Mouse (Mus musculus) forebrain, embryonic 15.5 days (tissue): ENCODE measurements around the gene Sdcbp2. TPM values are rescaled to one million over a fixed set of nuclear protein-coding genes. Genes with fewer than 3 reads are reported as not detected.
A peak's percentile ranks its signal among the peaks of the same experiment; 100 is the strongest.

Experiments used
- ATAC-seq: fragments of 200-750 bp; cut with Nextera tagmentation; replicated peaks from 2 replicates; pipeline ENCODE4 v1.8.0; 2017; ENCODE audit warnings: mild to moderate bottlenecking, moderate TSS enrichment, moderate library complexity
- H3K27ac ChIP-seq: fragments of 300-500 bp; sonication (generic); replicated peaks from 2 replicates; pipeline ENCODE4 v1.5.1; 2015; ENCODE audit warnings: mild to moderate bottlenecking, inconsistent platforms
- H3K27me3 ChIP-seq: fragments of 300-500 bp; sonication (generic); 2 replicates; pipeline ENCODE4 v1.6.1; 2015; ENCODE audit warnings: inconsistent platforms
- H3K36me3 ChIP-seq: fragments of 300-500 bp; sonication (generic); 2 replicates; pipeline ENCODE4 v1.6.1; 2015; ENCODE audit warnings: mild to moderate bottlenecking, inconsistent platforms
- H3K4me1 ChIP-seq: fragments of 300-500 bp; sonication (generic); 2 replicates; pipeline ENCODE4 v1.6.1; 2015; ENCODE audit warnings: inconsistent platforms
- H3K4me2 ChIP-seq: fragments of 300-500 bp; sonication (generic); replicated peaks from 2 replicates; pipeline ENCODE4 v1.6.1; 2015; ENCODE audit warnings: mild to moderate bottlenecking, inconsistent platforms
- H3K4me3 ChIP-seq: fragments of 300-500 bp; sonication (generic); 2 replicates; pipeline ENCODE4 v1.5.1; 2015; ENCODE audit warnings: mild to moderate bottlenecking, inconsistent platforms
- H3K9ac ChIP-seq: fragments of 300-500 bp; sonication (generic); replicated peaks from 2 replicates; pipeline ENCODE4 v1.6.1; 2015; ENCODE audit warnings: mild to moderate bottlenecking, inconsistent platforms
- H3K9me3 ChIP-seq: fragments of 300-500 bp; sonication (generic); 2 replicates; pipeline ENCODE4 v1.6.1; 2016; ENCODE audit warnings: inconsistent platforms
- WGBS: fragments of 180-500 bp; shearing (Covaris S2); methylation state at CpG from one replicate; pipeline ENCODE4 v1.1.7; 2015; ENCODE audit warnings: mixed read lengths; 5-methylcytosine and 5-hydroxymethylcytosine counted together
- polyA plus RNA-seq: library from polyadenylated mRNA; unstranded; fragments of >200 nt; fragmentation: Nextera tagmentation; extraction: Ambion mirVana; gene quantifications from 2 replicates; pipeline ENCODE4 v1.2.1, GENCODE M21; 2015

Gene Sdcbp2
- polyA plus RNA-seq, 1 experiment from 2014 or later = 0.64 TPM

GRCm38 (mm10) chr2:151543063-151543895 lies 29.1 kb upstream of the Sdcbp2 start:
- H3K4me1 ChIP-seq = peaks cover 40% of the 10 kb centered on the region
- WGBS = under 1% methylated on average over 21 of the region's 21 CpGs
- H3K27me3 ChIP-seq = no peaks in the 10 kb centered on the region
- H3K27ac ChIP-seq = peak overlapping the region; percentile 83
- H3K9ac ChIP-seq = peak overlapping the region; percentile 85
- H3K9me3 ChIP-seq = no peaks in the 10 kb centered on the region
- peaks cover 22% of the 10 kb centered on the region for H3K36me3 ChIP-seq
- peak overlapping the region; percentile 59 for H3K4me3 ChIP-seq
- no peak; the same call in 1 of the 2 replicates for ATAC-seq
- H3K4me2 ChIP-seq = peak overlapping the region; percentile 64

DNA sequence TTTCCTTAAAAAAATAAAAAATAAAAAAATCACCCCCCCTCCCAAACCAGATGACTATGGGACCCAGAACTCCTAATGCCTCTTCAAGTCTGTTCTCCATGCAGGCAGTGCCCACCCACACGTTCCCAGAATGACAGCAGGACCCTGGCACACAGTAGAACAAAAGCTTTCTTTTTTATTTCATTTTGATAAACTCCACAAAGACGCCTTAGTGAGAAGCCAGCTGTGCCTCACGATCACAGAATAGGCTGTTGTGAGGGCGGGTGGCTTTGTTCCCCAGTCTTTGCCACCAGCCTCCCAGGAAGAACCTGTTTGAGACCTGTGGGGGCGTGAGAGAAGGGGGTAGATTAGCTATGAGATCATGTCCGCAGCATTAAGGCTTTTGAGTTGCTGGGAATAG lies 27.7 kb upstream of the Sdcbp2 start:
- peaks cover 27% of the 10 kb centered on the region for H3K36me3 ChIP-seq
- H3K4me1 ChIP-seq = peaks cover 45% of the 10 kb centered on the region
- no peaks in the 10 kb centered on the region for H3K27me3 ChIP-seq
- WGBS = 47% methylated on average over 6 of the region's 6 CpGs
- 0 out of 2 replicates have a peak overlapping the region, but pooled peaks have one; percentile 20 for H3K9ac ChIP-seq
- H3K4me2 ChIP-seq = peak overlapping the region; percentile 23
- H3K27ac ChIP-seq = no peak overlapping the region; the same call in 1 of the 2 replicates
- no peak overlapping the region for H3K4me3 ChIP-seq
- ATAC-seq = no peak
- H3K9me3 ChIP-seq = no peaks in the 10 kb centered on the region

- no peak for ATAC-seq
- 94% methylated on average over 4 of the region's 4 CpGs for WGBS
- Histone ChIP-seq H3K27me3 (no peaks in the 10 kb centered on the region), H3K4me1 (peaks cover 40% of the 10 kb centered on the region), H3K9ac (no peak overlapping the region), H3K27ac (no peak overlapping the region), H3K9me3 (no peaks in the 10 kb centered on the region), H3K4me2 (no peak overlapping the region), H3K36me3 (peaks cover 36% of the 10 kb centered on the region), H3K4me3 (no peak overlapping the region)
These were observed 25.9 kb upstream of the Sdcbp2 start for GRCm38 (mm10) chr2:151546571-151546970.

GRCm38 (mm10) chr2:151549615-151550121 lies 22.8 kb upstream of the Sdcbp2 start:
- peaks cover 20% of the 10 kb centered on the region for H3K4me1 ChIP-seq
- no peaks in the 10 kb centered on the region for H3K9me3 ChIP-seq
- H3K4me2 ChIP-seq = no peak overlapping the region
- H3K4me3 ChIP-seq = no peak overlapping the region
- WGBS = 91% methylated on average over 3 of the region's 3 CpGs
- no peak overlapping the region for H3K27ac ChIP-seq
- peaks cover 57% of the 10 kb centered on the region for H3K36me3 ChIP-seq
- no peak overlapping the region for H3K9ac ChIP-seq
- H3K27me3 ChIP-seq = no peaks in the 10 kb centered on the region
- ATAC-seq = no peak

- Histone ChIP-seq H3K36me3 (peaks cover 51% of the 10 kb centered on the region), H3K4me2 (no peak overlapping the region)
- ATAC-seq = no peak
These were observed 9.2 kb upstream of the Sdcbp2 start for GRCm38 (mm10) chr2:151562930-151563921.

GRCm38 (mm10) chr2:151564006-151564405 lies 8.4 kb upstream of the Sdcbp2 start:
- Histone ChIP-seq H3K4me3 (no peak overlapping the region), H3K9ac (no peak overlapping the region), H3K4me1 (no peaks in the 10 kb centered on the region), H3K27ac (no peak overlapping the region), H3K4me2 (no peak overlapping the region), H3K9me3 (no peaks in the 10 kb centered on the region), H3K27me3 (no peaks in the 10 kb centered on the region), H3K36me3 (peaks cover 44% of the 10 kb centered on the region)
- ATAC-seq = no peak
- 87% methylated on average over 1 of the region's 1 CpGs for WGBS

More at GRCm38 (mm10) chr2:151562930-151563921, 9.2 kb upstream of the Sdcbp2 start:
- Histone ChIP-seq H3K4me1 (no peaks in the 10 kb centered on the region), H3K9ac (no peak overlapping the region), H3K27ac (no peak overlapping the region), H3K9me3 (no peaks in the 10 kb centered on the region), H3K4me3 (no peak overlapping the region), H3K27me3 (no peaks in the 10 kb centered on the region)
- WGBS = 85% methylated on average over 7 of the region's 7 CpGs

DNA sequence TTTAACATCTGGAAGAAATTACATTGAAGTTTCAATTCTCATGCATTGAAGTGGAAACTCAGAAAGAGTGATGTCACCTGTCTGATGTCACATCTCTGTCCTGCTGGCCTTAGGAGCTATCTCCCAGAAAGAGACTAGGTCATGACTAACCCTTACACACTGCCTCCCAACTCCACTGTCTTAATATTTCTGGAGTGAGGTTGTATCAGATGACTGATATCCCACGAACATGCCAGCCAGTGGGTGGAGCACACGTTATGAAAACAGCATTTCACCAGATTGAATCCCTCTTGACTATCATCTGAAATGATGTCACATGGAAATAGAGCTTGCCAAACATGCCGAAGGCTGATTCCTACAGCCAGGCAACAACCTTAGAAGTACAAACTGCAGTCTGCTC lies 7.4 kb upstream of the Sdcbp2 start:
- no peaks in the 10 kb centered on the region for H3K27me3 ChIP-seq
- peaks cover 34% of the 10 kb centered on the region for H3K36me3 ChIP-seq
- WGBS = 77% methylated on average over 3 of the region's 3 CpGs
- ATAC-seq = no peak
- no peak overlapping the region for H3K4me2 ChIP-seq
- no peak overlapping the region for H3K27ac ChIP-seq
- no peaks in the 10 kb centered on the region for H3K9me3 ChIP-seq
- no peak overlapping the region for H3K9ac ChIP-seq
- H3K4me3 ChIP-seq = no peak overlapping the region
- H3K4me1 ChIP-seq = no peaks in the 10 kb centered on the region

GRCm38 (mm10) chr2:151566856-151567255 lies 5.6 kb upstream of the Sdcbp2 start:
- peaks cover 17% of the 10 kb centered on the region for H3K36me3 ChIP-seq
- H3K4me2 ChIP-seq = no peak overlapping the region
- H3K9ac ChIP-seq = no peak overlapping the region
- no peak overlapping the region for H3K4me3 ChIP-seq
- H3K27me3 ChIP-seq = no peaks in the 10 kb centered on the region
- no peak for ATAC-seq
- no peaks in the 10 kb centered on the region for H3K9me3 ChIP-seq
- H3K27ac ChIP-seq = no peak overlapping the region
- no peaks in the 10 kb centered on the region for H3K4me1 ChIP-seq
- 89% methylated on average over 6 of the region's 6 CpGs for WGBS

- Histone ChIP-seq H3K9me3 (no peaks in the 10 kb centered on the region), H3K9ac (no peak overlapping the region), H3K27ac (no peak overlapping the region), H3K4me2 (no peak overlapping the region), H3K36me3 (peaks cover 4% of the 10 kb centered on the region; the same call in 1 of the 2 replicates), H3K4me1 (no peaks in the 10 kb centered on the region), H3K27me3 (no peaks in the 10 kb centered on the region), H3K4me3 (no peak overlapping the region)
- ATAC-seq = no peak
- WGBS = 80% methylated on average over 2 of the region's 2 CpGs
These were observed 3.0 kb upstream of the Sdcbp2 start for GRCm38 (mm10) chr2:151569452-151569851.

DNA sequence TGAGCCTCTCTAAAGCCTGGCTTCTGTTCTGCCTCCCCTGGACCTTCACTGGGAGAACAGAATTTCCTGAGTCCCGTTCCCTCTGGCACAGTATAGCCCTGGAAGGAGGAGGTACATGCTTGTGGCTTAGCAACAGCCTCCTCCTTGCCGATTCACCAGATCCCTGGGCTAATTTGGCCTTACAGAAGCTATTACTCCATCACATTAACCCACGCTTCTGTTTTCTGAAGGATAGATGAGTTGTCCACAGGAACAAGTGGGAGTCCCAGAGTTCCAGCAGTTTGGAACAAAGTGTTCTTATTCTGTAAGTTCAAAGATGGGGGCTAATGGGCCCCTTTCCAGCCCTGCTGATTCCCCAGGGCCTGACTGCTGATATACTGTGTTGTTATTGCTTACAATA lies 1.2 kb downstream of the Sdcbp2 start:
- H3K36me3 ChIP-seq = no peaks in the 10 kb centered on the region
- no peak overlapping the region for H3K9ac ChIP-seq
- H3K27ac ChIP-seq = no peak overlapping the region
- no peak for ATAC-seq
- WGBS = 74% methylated on average over 3 of the region's 3 CpGs
- no peaks in the 10 kb centered on the region for H3K27me3 ChIP-seq
- no peak overlapping the region for H3K4me2 ChIP-seq
- no peaks in the 10 kb centered on the region for H3K9me3 ChIP-seq
- H3K4me3 ChIP-seq = no peak overlapping the region
- peaks cover 14% of the 10 kb centered on the region for H3K4me1 ChIP-seq

GRCm38 (mm10) chr2:151574607-151575006 lies 2.2 kb downstream of the Sdcbp2 start:
- H3K4me3 ChIP-seq = no peak overlapping the region
- no peak for ATAC-seq
- 64% methylated on average over 5 of the region's 5 CpGs for WGBS
- H3K36me3 ChIP-seq = no peaks in the 10 kb centered on the region
- peaks cover 14% of the 10 kb centered on the region for H3K4me1 ChIP-seq
- no peaks in the 10 kb centered on the region for H3K9me3 ChIP-seq
- H3K4me2 ChIP-seq = no peak overlapping the region
- no peak overlapping the region for H3K27ac ChIP-seq
- no peak overlapping the region for H3K9ac ChIP-seq
- H3K27me3 ChIP-seq = no peaks in the 10 kb centered on the region
